Mouse (Mus musculus) granulocyte monocyte progenitor cell, adult 5-6 weeks (primary cell): ENCODE data around the gene Sh3pxd2b. TPM values are rescaled to one million over a fixed set of nuclear protein-coding genes. Genes with fewer than 3 reads are reported as not detected.
A peak's percentile ranks its signal among the peaks of the same experiment; 100 is the strongest.

ENCODE experiments used
- ATAC-seq: replicated peaks from 2 replicates; pipeline ENCODE4 v1.8.0; 2016; ENCODE audit warnings: mild to moderate bottlenecking, moderate TSS enrichment, inconsistent platforms; ENCODE audit not compliant: poor library complexity, severe bottlenecking
- total RNA-seq, 2 experiments: library from RNA; stranded (forward) in 1 of 2; stranded (reverse) in 1 of 2; fragments of 200-712, 200-1000 nt in 1 of 2; fragments of >200 nt in 1 of 2; fragmentation: Nextera tagmentation in 1 of 2; gene quantifications; 2 replicates each; pipeline ENCODE4 v1.2.3; 2014 to 2017

The Sh3pxd2b gene
- total RNA-seq (2014; fragmentation: Nextera tagmentation) (10.1 and 13.5 TPM in 2 replicates), total RNA-seq (2017) (1.8 and 3.4 TPM in 2 replicates)

GRCm38 (mm10) chr11:32347607-32348432, at the start of gene Sh3pxd2b:
Gene Sh3pxd2b (plus strand): TSS chr11:32347820.
- ATAC-seq, result peak; percentile 21

GRCm38 (mm10) chr11:32297866-32298531, 49.6 kb upstream of the Sh3pxd2b start:
- no peak for ATAC-seq

GRCm38 (mm10) chr11:32298532-32298918, 49.1 kb upstream of the Sh3pxd2b start:
- ATAC-seq, result no peak

- peak; percentile 73 for ATAC-seq
Measured at GRCm38 (mm10) chr11:32299865-32300264, 47.8 kb upstream of the Sh3pxd2b start, which contains the start of gene Hbq1a. Gene Hbq1a (plus strand): TSS chr11:32300069.

GRCm38 (mm10) chr11:32300279-32301267, 47.0 kb upstream of the Sh3pxd2b start:
- peak; percentile 55 for ATAC-seq

GRCm38 (mm10) chr11:32301506-32301905, 46.1 kb upstream of the Sh3pxd2b start:
- no peak for ATAC-seq

GRCm38 (mm10) chr11:32302824-32303419, 44.7 kb upstream of the Sh3pxd2b start:
- no peak for ATAC-seq

GRCm38 (mm10) chr11:32303455-32303854, 44.2 kb upstream of the Sh3pxd2b start:
- ATAC-seq, result no peak

- no peak for ATAC-seq
Measured at GRCm38 (mm10) chr11:32307006-32307405, 40.6 kb upstream of the Sh3pxd2b start.

GRCm38 (mm10) chr11:32309446-32309845, 38.2 kb upstream of the Sh3pxd2b start:
- ATAC-seq, result no peak

GRCm38 (mm10) chr11:32309928-32310327, 37.7 kb upstream of the Sh3pxd2b start:
- ATAC-seq, result peak; percentile 69

GRCm38 (mm10) chr11:32316009-32316408, 31.6 kb upstream of the Sh3pxd2b start:
- peak; percentile 58 for ATAC-seq

- ATAC-seq, result peak; percentile 64
Measured at GRCm38 (mm10) chr11:32320507-32321195, 27.0 kb upstream of the Sh3pxd2b start.

GRCm38 (mm10) chr11:32321196-32321565, 26.4 kb upstream of the Sh3pxd2b start:
- ATAC-seq, result peak; percentile 74

- peak; percentile 89 for ATAC-seq
Measured at GRCm38 (mm10) chr11:32324609-32325008, 23.0 kb upstream of the Sh3pxd2b start.

GRCm38 (mm10) chr11:32331075-32331474, 16.5 kb upstream of the Sh3pxd2b start:
- ATAC-seq, result peak; percentile 87

GRCm38 (mm10) chr11:32331861-32332260, 15.8 kb upstream of the Sh3pxd2b start:
- no peak for ATAC-seq

GRCm38 (mm10) chr11:32333235-32333634, 14.4 kb upstream of the Sh3pxd2b start:
- ATAC-seq, result peak; percentile 66

GRCm38 (mm10) chr11:32336435-32336907, 11.1 kb upstream of the Sh3pxd2b start:
- ATAC-seq, result no peak
